Mouse (Mus musculus) megakaryocyte-erythroid progenitor cell, adult 5-6 weeks (primary cell): ENCODE measurements around the gene Olfr159. TPM values are rescaled to one million over a fixed set of nuclear protein-coding genes. Genes with fewer than 3 reads are reported as not detected.
"Not testable (repeated sequence)": the region's sequence is repeated elsewhere in the genome, so short reads cannot be mapped to it uniquely, and the experiment has no call there.

ENCODE experiments used
- ATAC-seq: replicated peaks from 2 replicates; pipeline ENCODE4 v1.8.0; 2016; ENCODE audit warnings: mild to moderate bottlenecking, inconsistent platforms; ENCODE audit not compliant: severe bottlenecking, poor library complexity, low FRiP score, low TSS enrichment
- total RNA-seq, 2 experiments: library from RNA; stranded (forward) in 1 of 2; stranded (reverse) in 1 of 2; fragments of 200-1000, 215-1000 nt in 1 of 2; fragments of >200 nt in 1 of 2; fragmentation: Nextera tagmentation in 1 of 2; gene quantifications; 2 replicates each; pipeline ENCODE4 v1.2.3; 2014 to 2017

Gene Olfr159
- not detected in 2 replicates for total RNA-seq (2014; fragmentation: Nextera tagmentation)
- total RNA-seq (2017), result not detected in 2 replicates

DNA sequence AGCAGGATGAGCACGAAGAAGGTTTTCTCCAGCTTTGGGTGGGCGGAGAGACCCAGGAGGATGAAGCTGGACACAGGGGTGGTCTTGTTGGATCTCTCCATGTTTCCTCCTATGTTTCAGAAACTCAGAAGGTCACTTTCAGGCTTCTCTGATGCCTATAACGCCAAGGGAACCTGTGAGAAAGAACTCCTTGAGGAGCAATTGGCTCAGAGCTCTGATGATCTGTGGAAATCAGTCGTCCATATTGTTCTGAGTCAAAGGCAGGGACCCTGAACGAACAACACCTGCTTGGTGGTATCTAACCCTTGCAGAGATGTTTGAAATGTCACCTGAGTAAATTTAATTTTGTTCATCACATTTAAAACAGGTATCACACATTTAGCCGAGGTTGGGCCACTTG lies at the start of gene Olfr159:
Gene Olfr159 (minus strand): TSS at position 101 of the 400 bp plus-strand sequence.
- no peak for ATAC-seq

DNA sequence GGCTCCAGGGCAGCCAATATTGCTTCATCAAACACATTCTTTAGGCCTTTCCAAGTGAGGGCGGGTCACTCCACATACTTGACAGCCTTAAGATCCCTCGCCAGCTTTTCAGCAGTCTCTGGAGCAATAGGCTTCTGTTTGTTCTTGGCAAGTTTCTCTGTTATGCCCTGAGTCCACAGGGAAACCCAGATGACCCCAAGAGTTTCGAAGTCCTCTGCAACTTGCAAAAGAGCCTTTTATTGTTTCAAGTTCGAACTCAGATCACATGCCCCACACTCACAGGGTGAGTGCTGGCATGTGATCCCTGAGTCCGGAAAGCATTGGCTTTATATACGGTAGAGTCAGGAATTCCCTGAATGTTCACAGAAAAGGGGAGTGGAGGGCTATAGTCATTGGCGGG lies 28.1 kb upstream of the Olfr159 start:
- no peak for ATAC-seq

DNA sequence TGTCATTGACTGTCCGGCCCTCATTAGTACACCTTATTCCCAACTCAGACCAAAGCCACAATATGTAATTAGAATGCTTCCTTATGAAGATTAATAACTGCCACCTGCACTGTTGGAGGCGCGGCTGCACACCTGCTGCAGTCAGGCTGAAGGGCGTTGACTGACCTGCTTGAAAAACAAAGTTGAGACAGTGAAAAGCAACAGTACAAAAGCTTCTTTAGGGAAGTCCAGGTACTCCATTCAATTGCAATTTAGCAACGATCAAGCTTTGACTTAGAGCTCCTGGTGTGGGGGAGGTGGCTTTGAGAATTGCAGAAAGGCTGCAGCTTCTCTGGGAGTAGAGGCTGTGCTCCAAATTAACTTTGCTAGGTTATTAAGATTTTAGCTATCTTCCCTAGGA lies 25.0 kb upstream of the Olfr159 start:
- not testable (repeated sequence) for ATAC-seq

DNA sequence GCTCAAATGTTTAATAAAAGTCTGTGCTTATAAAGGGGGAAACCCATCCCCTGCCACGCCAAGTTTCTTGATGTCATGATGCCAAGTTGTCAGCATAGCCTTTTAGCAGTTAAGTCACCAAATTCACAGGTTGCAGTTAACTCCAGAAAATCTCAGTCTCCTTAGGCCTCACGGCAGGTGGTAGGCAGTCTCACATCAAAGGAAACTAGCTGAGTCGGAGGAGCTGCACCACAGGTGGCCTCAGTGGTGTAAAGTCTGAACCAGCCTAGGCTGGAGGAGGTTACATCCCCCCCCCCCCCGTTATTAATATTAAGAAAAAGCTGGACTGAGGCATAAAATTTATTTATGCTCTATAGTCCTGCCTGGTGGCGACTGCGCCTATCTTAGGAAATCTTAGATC lies 24.5 kb upstream of the Olfr159 start:
- no peak for ATAC-seq

DNA sequence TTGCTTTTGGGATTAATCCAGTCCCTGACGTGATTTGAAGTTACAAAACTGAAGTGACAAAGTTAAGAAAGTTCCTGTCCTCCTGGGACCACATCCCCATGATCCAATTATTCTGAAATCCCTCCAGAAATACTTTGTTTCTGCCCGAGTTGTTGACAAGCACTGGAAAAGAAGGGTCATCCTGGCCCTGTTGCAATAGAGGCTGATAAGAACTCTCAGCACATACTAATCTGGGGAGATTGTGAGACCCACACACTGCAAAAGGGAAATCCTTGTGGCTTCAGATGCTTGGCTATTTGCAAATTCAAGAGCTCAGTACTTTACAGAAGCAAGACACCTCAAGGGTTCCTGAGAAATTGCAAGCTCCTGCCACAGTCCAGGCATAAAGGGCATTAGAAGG lies 1.5 kb upstream of the Olfr159 start:
- no peak for ATAC-seq

GRCm38 (mm10) chr4:43771626-43772025 lies 817 bp upstream of the Olfr159 start:
- no peak for ATAC-seq

DNA sequence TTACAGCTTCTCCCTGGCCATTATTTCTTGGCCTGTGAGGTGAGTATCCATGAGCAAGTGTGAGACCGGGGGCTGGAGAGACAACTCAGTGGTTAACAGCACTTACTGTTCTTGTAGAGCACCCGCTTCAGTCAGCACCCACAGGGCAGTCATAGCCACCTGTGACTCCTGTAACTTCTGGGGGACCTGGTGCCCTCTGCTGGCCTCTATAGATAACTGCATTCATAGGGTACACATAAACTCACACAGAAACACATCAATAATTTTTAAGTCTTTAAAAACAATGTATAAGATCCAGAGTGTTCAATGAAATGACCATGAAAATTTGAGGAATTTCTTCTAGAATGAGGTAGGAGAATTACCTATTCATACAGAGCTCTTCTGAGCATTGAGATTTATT lies 1.4 kb downstream of the Olfr159 start:
- no peak for ATAC-seq

GRCm38 (mm10) chr4:43768341-43768740 lies 2.5 kb downstream of the Olfr159 start:
- ATAC-seq, result no peak

DNA sequence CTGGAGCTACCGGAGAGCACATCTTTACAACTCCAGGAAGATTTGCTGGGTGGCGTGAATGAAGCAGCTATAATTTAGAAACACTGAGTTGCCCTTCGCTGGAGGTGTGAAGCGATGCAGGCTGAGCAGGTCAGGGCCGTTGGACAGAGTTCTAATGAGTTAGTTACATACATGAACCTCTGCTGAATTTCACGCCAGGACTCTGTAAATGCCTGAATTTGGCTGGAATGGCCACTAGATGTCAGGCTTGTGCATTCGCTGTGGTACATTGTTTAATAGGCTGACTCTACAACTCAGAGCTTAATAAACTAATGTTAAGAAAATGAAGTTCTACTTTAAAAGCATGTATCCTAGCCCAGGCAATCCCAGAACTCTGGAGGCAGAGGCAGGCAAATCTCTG lies 7.4 kb downstream of the Olfr159 start:
- ATAC-seq, result 0 out of 2 replicates have a peak, but pooled peaks have one; percentile 68

- no peak for ATAC-seq
Observed at GRCm38 (mm10) chr4:43761336-43761735, 9.5 kb downstream of the Olfr159 start.

DNA sequence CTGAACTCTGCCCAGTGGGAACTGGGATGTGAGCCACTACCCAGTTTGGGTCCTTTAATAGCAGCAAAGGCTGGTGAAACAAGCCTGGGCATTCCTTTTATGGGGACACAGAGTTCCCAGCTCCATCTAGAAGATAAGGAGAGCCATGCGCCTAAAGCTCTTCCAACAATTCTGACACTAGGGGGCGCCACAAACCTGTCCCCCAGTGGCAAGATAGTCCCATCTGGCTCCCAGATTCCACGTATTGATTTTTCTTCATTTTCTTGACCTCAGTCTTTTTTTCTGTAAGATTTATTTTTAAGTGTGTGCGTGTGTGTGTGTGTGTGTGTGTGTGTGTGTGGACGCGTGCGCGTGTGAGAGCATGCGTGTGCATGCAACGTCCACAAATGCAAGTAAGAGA lies 10.3 kb downstream of the Olfr159 start:
- no peak for ATAC-seq

- ATAC-seq, result no peak
Observed at GRCm38 (mm10) chr4:43759571-43760418, 11.0 kb downstream of the Olfr159 start.

DNA sequence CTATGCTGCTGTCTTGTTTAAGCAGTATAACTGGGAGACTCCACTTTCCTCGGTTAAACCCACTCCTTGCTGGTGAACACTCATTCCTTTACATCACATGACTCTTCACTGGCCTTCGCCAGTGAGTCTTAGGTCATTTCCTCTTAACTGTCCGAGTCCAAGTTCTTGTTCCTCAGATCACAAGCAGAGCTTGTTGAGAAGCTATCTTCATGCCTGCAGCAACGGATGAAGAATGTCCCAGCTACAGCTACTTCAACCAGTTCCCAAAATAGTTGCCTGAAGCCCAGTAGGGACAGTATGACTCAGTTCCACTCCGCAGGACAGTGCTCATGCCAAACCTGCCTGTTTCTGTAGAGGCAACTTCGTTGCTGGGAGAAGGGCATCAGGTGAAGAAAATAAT lies 13.6 kb downstream of the Olfr159 start:
- no peak for ATAC-seq

- no peak for ATAC-seq
Observed at GRCm38 (mm10) chr4:43745187-43745586, 25.6 kb downstream of the Olfr159 start.

GRCm38 (mm10) chr4:43743099-43743498 lies 27.7 kb downstream of the Olfr159 start:
- ATAC-seq, result no peak

GRCm38 (mm10) chr4:43742637-43743036 lies 28.2 kb downstream of the Olfr159 start:
- ATAC-seq, result no peak

- no peak for ATAC-seq
Observed at GRCm38 (mm10) chr4:43741526-43741925, 29.3 kb downstream of the Olfr159 start.

GRCm38 (mm10) chr4:43738989-43739674 lies 31.7 kb downstream of the Olfr159 start:
- ATAC-seq, result no peak

GRCm38 (mm10) chr4:43737144-43737543 lies 33.7 kb downstream of the Olfr159 start:
- no peak for ATAC-seq

- no peak for ATAC-seq
Observed at GRCm38 (mm10) chr4:43733186-43733585, 37.6 kb downstream of the Olfr159 start.

GRCm38 (mm10) chr4:43732171-43732570 lies 38.6 kb downstream of the Olfr159 start:
- ATAC-seq, result no peak
